Mouse (Mus musculus): ENCODE measurements at regions not wholly inside any gene's neighbourhood (a gene's known extent, or its start where the extent isn't known, plus 50 kb on each side); places are given as distances from the start of the nearest gene placed in this dataset.

- Histone ChIP-seq H3K4me1 (ENCODE audit: control insufficient read depth, insufficient read depth, low read length) (peaks cover 8% of the 10 kb centered on the region), H3K27ac (ENCODE audit: insufficient read depth, low read depth, low read length) (no peak overlapping the region), H3K4me3 (ENCODE audit: insufficient read depth, low read depth, low read length) (no peak overlapping the region)
- WGBS, result 85% methylated on average over 12 of the region's 12 CpGs
- no peak for TF ChIP-seq CTCF (IDR thresholded peaks at IDR 0.05; ENCODE audit: insufficient read depth, low read depth, low read length)
- TF ChIP-seq POLR2A (IDR thresholded peaks at IDR 0.05; ENCODE audit: insufficient read depth, low read depth, low read length), result no peak
These were observed 226.7 kb downstream of the Suds3 start for GRCm38 (mm10) chr5:116889224-116889623.

DNA sequence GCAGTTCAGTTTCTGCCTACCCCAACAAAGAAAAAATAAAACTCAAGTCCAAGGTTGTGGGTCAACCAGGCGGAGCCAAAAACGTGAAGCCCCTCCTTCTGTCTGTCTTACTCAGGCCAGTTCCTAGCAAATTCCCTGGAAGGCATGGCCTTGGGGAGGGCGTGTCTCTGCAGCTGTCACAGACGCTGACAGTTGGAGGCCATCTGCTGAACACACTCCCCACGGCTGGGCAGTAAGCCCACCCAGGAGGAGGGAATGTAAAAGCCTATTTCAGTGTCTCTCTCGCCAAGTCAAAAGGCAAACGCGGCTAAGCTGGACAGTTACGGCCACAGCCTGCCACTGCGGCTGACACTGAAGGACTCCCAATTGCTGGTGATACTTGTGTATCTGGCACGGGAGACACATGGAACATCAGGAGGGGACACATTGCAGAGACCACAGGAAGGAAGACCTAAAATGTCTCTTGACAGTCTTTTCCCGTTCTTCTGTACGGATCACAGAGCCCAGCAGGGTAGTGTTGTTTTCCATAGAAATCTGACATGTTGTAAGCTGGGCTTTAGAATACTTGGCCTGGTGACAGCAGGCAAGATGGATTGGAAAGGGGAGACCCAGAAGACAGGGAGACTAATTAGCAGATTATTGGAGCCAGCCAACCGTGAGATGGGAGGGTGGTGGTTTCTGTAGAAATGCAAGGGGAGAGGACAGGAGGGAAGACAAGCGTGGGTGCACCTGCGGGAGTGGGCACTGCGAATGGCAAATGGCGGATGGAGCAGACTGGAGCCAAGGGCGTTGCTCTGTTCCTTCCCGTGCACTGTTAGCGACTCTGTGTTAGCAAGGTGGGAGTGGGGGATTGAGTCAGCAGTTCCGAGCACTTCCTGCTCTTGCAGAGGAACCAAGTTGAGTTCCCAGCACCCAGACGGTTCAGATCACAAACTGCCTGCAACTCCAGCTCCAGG is 229.5 kb downstream of the Suds3 start:
- no peak for TF ChIP-seq CTCF (IDR thresholded peaks at IDR 0.05; ENCODE audit: insufficient read depth, low read depth, low read length)
- TF ChIP-seq POLR2A (IDR thresholded peaks at IDR 0.05; ENCODE audit: insufficient read depth, low read depth, low read length), result no peak
- Histone ChIP-seq H3K4me3 (ENCODE audit: insufficient read depth, low read depth, low read length) (no peak overlapping the region), H3K27ac (ENCODE audit: insufficient read depth, low read depth, low read length) (no peak overlapping the region), H3K4me1 (ENCODE audit: control insufficient read depth, insufficient read depth, low read length) (peaks cover 8% of the 10 kb centered on the region)
- 45% methylated on average over 23 of the region's 23 CpGs for WGBS

- whole genome bisulfite sequencing, result 78% methylated on average over 2 of the region's 2 CpGs
- Histone ChIP-seq H3K4me3 (ENCODE audit: insufficient read depth, low read depth, low read length) (no peak overlapping the region), H3K4me1 (ENCODE audit: control insufficient read depth, insufficient read depth, low read length) (no peaks in the 10 kb centered on the region), H3K27ac (ENCODE audit: insufficient read depth, low read depth, low read length) (no peak overlapping the region)
- TF ChIP-seq POLR2A (IDR thresholded peaks at IDR 0.05; ENCODE audit: insufficient read depth, low read depth, low read length) (no peak), CTCF (IDR thresholded peaks at IDR 0.05; ENCODE audit: insufficient read depth, low read depth, low read length) (no peak)
These were observed 236.2 kb downstream of the Suds3 start for GRCm38 (mm10) chr5:116879761-116880160.

GRCm38 (mm10) chr5:116874941-116875340 is 241.0 kb downstream of the Suds3 start:
- Histone ChIP-seq H3K4me3 (ENCODE audit: insufficient read depth, low read depth, low read length) (no peak overlapping the region), H3K27ac (ENCODE audit: insufficient read depth, low read depth, low read length) (no peak overlapping the region), H3K4me1 (ENCODE audit: control insufficient read depth, insufficient read depth, low read length) (no peaks in the 10 kb centered on the region)
- WGBS, result 63% methylated on average over 2 of the region's 2 CpGs
- TF ChIP-seq POLR2A (IDR thresholded peaks at IDR 0.05; ENCODE audit: insufficient read depth, low read depth, low read length) (no peak), CTCF (IDR thresholded peaks at IDR 0.05; ENCODE audit: insufficient read depth, low read depth, low read length) (no peak)

DNA sequence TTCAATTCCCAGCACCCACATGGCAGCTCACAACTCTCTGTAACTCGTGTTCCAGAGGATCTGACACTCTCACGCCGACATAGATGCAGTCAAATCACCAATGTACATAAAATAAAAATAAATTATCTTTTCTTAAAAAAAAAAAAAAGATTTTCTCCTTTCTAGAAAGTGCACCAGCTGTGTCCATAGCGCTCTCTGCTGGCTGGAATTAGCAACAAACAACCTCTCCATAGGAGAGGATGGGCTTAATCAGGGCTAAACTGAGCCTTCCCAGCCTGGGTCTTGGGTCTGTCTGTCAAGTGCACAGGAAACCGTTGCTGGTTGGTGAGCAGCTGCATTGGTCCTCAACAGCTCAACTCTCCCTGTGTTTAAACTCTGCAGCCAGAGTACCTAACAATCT is 247.8 kb downstream of the Suds3 start:
- Histone ChIP-seq H3K4me3 (ENCODE audit: insufficient read depth, low read depth, low read length) (no peak overlapping the region), H3K4me1 (ENCODE audit: control insufficient read depth, insufficient read depth, low read length) (no peaks in the 10 kb centered on the region), H3K27ac (ENCODE audit: insufficient read depth, low read depth, low read length) (no peak overlapping the region)
- TF ChIP-seq CTCF (IDR thresholded peaks at IDR 0.05; ENCODE audit: insufficient read depth, low read depth, low read length) (no peak), POLR2A (IDR thresholded peaks at IDR 0.05; ENCODE audit: insufficient read depth, low read depth, low read length) (no peak)
- 80% methylated on average over 5 of the region's 5 CpGs for WGBS

- WGBS, result 94% methylated on average over 11 of the region's 11 CpGs
- Histone ChIP-seq H3K27ac (ENCODE audit: insufficient read depth, low read depth, low read length) (no peak overlapping the region), H3K4me3 (ENCODE audit: insufficient read depth, low read depth, low read length) (no peak overlapping the region), H3K4me1 (ENCODE audit: control insufficient read depth, insufficient read depth, low read length) (no peaks in the 10 kb centered on the region)
- TF ChIP-seq CTCF (IDR thresholded peaks at IDR 0.05; ENCODE audit: insufficient read depth, low read depth, low read length) (no peak), POLR2A (IDR thresholded peaks at IDR 0.05; ENCODE audit: insufficient read depth, low read depth, low read length) (no peak)
These were observed 251.6 kb downstream of the Suds3 start for GRCm38 (mm10) chr5:116864275-116864674.

DNA sequence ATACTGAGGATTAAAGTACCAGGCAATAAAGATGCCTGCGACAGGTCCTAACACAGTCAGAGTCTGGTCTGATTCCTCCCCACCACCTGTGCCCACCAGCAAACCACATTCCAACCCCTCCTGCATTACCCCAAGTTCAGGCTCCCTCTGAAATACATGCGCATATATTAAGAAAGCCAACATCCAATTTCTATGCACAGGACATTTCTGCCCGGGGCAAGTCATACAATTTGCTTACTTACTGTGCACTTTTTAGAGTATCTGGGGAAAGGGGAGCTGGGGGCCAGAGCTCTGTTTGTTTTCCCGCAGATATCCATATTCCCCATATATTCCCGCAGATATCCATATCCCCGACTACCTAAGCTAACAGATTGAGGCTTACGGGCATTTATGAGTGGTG is 261.1 kb upstream of the Srrm4 start:
- Histone ChIP-seq H3K4me3 (ENCODE audit: insufficient read depth, low read depth, low read length) (no peak overlapping the region), H3K27ac (ENCODE audit: insufficient read depth, low read depth, low read length) (no peak overlapping the region), H3K4me1 (ENCODE audit: control insufficient read depth, insufficient read depth, low read length) (no peaks in the 10 kb centered on the region; the same call in 1 of the 2 replicates)
- TF ChIP-seq CTCF (IDR thresholded peaks at IDR 0.05; ENCODE audit: insufficient read depth, low read depth, low read length) (no peak), POLR2A (IDR thresholded peaks at IDR 0.05; ENCODE audit: insufficient read depth, low read depth, low read length) (no peak)
- 81% methylated on average over 7 of the region's 7 CpGs for WGBS

GRCm38 (mm10) chr5:116831874-116832273 is 240.3 kb upstream of the Srrm4 start:
- H3K4me3 ChIP-seq (ENCODE audit: insufficient read depth, low read depth, low read length), result no peak overlapping the region
- H3K4me1 ChIP-seq (ENCODE audit: control insufficient read depth, insufficient read depth, low read length), result peaks cover 11% of the 10 kb centered on the region
- no peak for TF ChIP-seq POLR2A (IDR thresholded peaks at IDR 0.05; ENCODE audit: insufficient read depth, low read depth, low read length)
- TF ChIP-seq CTCF (IDR thresholded peaks at IDR 0.05; ENCODE audit: insufficient read depth, low read depth, low read length), result no peak
- no peak overlapping the region for H3K27ac ChIP-seq (ENCODE audit: insufficient read depth, low read depth, low read length)
- 80% methylated on average over 3 of the region's 3 CpGs for WGBS

DNA sequence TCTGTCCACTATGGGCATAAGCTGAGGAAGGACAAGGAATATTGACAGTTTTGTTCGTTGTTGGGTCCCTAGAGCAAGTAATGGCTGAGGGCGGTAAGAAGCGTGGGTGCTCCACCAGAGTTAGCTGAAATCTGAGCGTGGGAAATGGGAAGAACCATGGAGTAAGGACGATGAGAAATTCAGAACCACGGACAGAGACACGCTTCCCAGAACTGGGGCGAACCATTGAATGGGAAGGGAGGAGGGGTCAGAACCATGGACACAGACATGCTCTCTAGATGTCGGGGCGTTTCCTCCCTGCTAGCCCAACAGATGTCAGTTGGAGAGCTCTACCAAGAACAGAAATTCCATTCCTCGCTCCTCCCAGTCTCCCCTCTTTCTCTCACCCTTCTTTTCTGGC is 238.2 kb upstream of the Srrm4 start:
- 33% methylated on average over 11 of the region's 11 CpGs for WGBS
- Histone ChIP-seq H3K27ac (ENCODE audit: insufficient read depth, low read depth, low read length) (no peak overlapping the region), H3K4me3 (ENCODE audit: insufficient read depth, low read depth, low read length) (no peak overlapping the region), H3K4me1 (ENCODE audit: control insufficient read depth, insufficient read depth, low read length) (0 out of 2 replicates have a peak, but pooled peaks cover 3% of the 10 kb centered on the region)
- TF ChIP-seq POLR2A (IDR thresholded peaks at IDR 0.05; ENCODE audit: insufficient read depth, low read depth, low read length) (no peak), CTCF (IDR thresholded peaks at IDR 0.05; ENCODE audit: insufficient read depth, low read depth, low read length) (no peak)
